Mouse (Mus musculus): ENCODE measurements around the gene Sema7a.

Sema7a gene

DNA sequence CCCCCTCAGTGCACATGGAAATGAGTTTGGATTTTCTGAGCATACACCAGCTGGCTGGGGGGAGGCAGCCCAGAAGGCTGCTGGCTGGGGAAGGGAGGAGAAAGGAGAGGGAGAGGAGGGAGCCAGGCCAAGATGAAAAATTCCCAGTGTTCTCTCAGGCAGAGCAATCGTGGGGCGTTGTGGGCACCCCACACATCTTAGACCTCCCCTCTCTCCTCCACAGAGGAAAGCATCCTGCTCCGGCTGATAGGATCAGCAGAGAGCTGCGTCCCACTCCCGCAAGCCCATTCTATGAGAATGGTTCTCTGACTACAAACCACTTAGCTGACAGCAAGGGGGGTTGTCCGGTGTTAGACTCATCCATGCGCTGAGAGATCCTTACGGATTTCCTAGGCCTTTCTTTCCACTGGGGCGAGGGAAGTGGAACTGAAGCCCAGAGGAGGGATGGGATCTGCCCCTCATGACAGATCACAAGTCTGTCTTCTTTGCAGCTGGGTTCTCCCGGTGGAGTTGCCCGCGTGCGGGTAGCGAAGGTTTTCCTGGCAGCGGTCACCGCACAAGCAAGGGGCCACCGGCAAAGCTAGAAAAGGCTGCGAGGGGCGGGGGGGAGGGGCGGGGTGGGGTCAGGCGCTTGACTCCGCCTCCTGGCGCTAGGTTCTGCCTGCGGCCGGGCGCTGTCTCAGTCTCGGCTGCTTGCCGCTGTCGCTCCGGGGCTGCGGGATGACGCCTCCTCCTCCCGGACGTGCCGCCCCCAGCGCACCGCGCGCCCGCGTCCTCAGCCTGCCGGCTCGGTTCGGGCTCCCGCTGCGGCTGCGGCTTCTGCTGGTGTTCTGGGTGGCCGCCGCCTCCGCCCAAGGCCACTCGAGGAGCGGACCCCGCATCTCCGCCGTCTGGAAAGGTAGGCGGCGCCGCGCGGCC lies at the start of gene Sema7a:
TSS of gene Sema7a (plus strand) at position 682 of the 918 bp plus-strand sequence.
- peak; percentile 48 to 71 for DNase-seq (ENCODE audit: low spot score in 2 of 2)

DNA sequence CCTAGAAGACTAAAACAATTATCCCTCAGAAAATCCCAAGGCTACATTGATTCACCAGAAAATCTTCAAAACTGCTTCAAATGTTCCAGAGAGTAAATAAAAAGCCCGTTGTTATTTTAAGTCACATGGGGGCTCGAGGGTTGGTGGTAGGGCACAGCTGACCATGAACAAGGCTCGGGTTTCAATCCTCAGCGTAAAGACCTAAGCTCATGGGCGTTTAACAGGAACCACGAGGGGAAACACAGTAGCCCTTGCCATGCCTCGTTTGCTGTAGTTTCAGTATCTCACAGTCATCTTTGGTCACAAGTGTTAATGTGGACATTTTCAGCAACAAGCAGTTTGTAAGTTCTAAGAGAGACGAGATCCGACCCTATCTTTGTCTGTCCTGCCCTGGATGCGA lies 39.4 kb upstream of the Sema7a start:
- no peak for DNase-seq (ENCODE audit: low spot score in 2 of 2)

DNA sequence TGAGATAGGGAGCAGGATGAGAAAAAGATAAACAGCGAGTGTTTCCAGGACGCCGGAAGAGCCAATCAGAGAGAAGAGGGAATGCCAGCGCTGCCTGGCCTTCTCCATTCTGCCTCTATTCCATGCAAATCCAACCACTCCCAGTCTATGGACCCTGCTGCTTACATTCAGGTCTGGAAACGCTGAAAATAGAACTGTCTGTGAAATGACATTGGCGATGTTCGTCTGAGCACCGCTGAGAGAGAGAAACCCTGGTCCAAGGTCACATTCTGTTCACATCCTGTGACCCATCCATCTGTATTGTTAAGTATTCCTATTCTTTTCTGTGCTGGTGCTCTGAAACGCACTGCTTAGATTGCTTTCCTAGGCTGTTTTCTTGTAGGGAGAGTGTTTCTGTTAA lies 38.7 kb upstream of the Sema7a start:
- no peak for DNase-seq (ENCODE audit: low spot score in 2 of 2)

DNA sequence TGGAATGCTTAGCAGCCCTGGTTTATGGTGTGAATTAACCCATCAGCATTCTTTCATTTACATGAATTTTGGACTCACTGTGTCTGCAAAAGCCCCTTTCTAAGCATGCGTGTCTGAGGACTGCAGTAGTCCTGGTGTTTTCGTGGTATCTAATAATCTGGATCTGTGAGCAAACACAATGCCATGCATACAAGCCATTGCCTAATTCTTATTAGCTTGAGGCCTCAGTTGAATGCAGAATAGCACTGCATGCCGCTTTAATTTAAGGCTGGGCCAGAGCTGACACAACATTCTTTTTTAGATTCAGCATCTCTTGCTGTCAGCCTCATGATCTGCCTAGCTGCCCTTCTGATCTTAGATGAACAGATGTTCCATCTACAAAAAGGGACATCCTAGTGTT lies 38.3 kb upstream of the Sema7a start:
- DNase-seq (ENCODE audit: low spot score in 2 of 2): no peak

DNA sequence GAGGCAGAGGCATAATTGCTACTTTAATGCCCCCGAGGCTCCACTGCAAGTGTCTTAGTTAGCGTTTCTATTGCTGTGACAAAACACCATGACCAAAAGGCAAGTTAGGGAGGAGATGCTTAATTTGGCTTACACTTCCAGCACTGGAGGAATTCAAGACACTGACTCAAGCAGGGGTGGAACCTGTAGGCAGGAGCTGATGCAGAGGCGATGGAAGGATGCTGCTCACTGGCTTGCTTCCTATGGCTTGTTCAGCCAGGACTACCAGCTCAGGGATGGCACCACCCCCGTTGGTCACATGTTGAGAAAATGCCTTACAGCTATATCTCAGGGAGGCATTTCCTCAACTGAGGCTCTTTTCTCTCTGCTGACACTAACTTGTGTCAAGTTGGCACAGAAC lies 37.8 kb upstream of the Sema7a start:
- DNase-seq (ENCODE audit: low spot score in 2 of 2): no peak

DNA sequence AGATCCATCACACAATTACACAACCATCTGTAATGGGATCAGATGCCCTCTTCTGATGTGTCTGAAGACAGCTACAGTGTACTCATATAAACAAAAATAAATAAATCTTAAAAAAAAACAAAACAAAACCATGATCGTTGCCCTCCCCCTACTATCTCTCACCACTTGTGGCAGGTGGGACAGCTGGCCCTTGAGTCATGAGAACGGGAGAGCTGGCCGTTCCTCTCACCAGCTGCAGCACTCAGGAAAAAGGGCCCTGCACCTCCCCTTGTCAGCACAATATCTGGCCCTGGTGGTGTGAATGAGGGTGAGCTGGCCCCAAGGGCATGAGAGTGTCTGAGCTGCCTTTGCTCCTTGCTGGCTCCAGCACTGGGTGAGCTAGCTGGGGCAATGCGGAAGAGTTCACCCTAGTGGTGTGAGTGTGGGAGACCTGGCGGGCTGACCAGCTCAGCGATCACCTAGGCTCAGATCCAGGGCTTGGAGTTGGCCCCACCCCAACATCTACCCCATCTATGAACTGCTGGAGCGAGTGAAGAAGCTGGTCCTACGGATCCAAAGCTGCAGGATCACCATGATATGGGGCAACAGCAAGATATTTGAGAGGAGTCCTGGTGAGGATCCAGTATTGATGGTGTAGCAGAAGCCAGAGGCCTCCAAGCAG lies 36.2 kb upstream of the Sema7a start:
- DNase-seq (ENCODE audit: low spot score in 2 of 2): no peak

DNA sequence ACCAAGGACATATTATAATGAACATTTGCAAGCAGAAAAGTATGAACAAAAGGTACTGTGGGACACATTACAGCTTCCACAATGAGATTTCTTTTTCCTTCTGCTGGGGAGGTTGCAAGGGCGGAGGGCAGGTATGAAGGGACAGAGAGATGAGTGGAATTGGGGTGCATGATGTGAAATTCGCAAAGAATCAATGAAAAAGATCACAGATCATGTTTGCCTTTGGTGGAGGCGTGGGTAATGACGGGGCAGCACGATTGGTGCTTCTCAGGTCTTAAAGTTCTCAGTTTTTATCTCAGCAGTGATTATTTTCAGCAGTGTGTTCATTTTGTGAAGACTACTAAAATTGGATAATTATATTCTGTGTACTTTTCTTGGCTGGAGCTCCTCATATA lies 35.7 kb upstream of the Sema7a start:
- no peak for DNase-seq (ENCODE audit: low spot score in 2 of 2)

DNA sequence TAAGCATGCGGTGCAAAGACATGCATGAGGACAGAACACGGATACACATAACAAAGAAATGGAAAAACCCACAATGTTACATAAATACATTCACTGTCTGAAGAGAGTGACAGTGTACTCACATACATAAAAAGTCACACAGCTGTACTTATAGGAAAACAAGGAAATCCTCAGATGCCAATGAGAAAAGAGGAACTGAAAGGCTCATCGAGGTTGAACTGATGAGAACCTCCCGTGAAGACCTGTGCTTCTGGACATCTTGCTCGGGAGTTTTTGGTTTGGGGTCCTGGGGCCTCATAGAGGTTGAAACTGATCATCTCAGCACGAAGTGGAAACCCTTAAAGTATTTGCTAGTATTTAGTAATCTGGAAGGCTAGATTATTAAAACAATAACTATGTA lies 32.7 kb upstream of the Sema7a start:
- DNase-seq (ENCODE audit: low spot score in 2 of 2): no peak

DNA sequence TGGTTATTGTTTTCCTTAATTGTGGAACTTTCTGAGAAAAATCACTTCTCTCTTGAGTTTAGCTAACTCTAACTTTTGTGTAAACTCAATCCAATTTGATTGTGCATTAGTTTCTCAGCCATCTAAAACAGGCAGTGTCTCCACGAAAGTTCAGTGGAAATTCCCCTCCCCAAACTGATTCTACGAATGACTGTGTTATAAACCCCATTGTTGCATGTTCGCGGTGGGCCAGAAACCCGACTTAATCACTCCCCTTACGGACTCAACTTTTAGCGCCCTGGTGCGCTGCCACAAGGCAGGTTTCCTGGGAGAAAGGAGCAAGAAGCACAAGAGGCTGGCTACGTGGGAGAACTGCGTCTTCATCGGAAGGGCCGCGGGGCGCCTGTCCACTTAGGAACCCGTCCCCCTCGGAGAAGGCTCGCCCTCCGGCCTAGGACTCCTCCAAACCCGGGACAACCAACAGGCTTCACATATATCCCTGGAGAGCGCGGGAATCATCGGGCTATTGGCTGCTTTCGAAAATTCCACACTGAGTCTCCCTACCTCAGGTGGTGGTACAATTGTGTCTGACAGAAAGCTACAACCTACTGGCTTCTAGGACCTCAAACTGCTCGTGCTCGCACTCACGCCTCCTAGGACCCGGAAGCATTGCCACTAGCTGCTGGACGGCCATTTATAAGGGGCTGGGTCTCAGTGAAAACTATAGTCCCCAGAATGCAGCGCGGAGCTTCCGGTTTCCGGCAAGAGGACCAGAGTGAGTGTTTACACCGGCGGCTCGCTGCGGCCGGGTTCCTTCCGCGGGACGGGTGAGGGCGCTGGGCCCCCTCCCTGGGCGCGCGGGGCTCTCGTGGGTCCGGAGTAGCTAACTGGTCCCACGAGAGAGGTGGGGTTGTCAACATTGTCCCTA lies 29.4 kb upstream of the Sema7a start, which contains the start of gene Ubl7:
TSS of gene Ubl7 (plus strand) at position 726 of the 907 bp plus-strand sequence.
- DNase-seq (ENCODE audit: low spot score in 2 of 2): peak; percentile 79 to 92

DNA sequence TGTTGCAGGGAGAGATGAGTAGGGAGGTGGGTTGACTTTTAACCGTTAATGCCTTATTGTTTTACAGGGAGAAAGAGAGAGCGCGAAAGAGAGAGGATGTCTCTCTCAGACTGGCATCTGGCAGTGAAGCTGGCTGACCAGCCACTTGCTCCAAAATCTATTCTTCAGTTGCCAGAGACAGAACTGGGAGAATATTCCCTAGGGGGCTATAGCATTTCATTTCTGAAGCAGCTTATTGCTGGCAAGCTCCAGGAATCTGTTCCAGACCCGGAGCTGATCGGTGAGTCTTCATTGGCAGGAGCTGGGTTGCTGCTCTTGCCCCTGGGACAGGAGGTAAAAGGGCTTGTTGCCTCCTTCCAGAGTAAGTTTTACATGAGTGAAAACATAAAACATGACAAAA lies 27.3 kb upstream of the Sema7a start:
- DNase-seq (ENCODE audit: low spot score in 2 of 2): no peak

DNA sequence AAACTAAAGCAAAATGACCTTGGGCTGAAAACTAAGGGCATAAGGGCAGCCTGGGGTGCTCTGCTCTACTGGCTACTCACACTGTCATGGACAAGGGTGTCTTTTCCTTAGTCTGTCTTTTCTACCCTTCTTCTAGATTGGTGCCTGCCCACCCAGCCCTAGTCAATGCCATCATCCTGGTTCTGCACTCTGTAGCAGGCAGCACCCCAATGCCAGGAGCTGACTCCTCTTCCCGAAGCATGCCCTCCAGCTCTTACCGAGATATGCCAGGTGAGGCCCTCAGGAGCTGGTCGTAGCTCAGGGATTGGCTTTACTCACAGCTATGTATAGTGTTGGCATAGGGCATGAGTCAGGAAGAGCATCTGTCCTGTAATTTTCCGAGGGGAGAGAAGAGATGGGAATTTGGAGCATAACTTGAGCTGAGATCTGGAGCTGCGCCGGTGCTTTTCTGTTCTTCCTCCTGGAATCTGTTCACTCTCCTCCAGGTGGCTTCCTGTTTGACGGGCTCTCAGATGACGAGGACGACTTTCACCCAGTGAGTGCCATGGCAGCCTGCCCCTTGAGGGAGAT lies 18.3 kb upstream of the Sema7a start:
- DNase-seq (ENCODE audit: low spot score in 2 of 2): no peak

DNA sequence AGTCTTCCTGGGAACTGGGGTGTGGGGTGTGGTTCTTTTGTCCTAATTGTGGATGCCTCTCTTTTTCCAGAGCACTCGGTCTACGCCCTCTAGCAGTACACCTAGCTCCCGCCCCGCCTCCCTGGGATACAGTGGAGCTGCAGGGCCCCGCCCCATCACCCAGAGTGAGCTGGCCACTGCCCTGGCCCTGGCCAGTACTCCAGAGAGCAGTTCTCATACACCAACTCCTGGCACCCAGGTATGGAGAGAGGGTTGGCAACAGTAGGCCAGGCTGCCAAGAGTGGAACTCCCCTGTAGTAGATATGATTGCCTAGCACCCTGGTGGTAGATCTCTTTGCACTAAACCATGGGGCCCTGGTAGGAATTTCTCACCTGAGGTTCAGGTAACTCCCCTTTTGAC lies 17.5 kb upstream of the Sema7a start:
- DNase-seq (ENCODE audit: low spot score in 2 of 2): no peak

DNA sequence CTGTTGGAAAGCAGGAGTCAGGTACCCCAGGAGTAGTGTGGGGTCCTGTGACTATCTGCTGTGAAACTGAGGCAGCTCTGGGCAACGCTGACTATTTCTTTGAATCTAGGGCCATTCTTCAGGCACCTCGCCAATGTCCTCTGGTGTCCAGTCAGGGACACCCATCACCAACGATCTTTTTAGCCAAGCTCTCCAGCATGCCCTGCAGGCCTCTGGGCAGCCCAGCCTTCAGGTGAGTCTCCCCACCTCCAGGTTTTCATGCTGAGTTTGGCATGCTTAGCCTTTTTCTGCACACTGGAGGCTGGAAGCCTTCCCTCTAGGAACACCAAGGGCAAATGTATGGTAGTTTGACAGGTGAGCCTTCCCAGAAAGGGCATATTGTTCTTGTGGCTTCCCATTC lies 16.9 kb upstream of the Sema7a start:
- DNase-seq (ENCODE audit: low spot score in 2 of 2): no peak

DNA sequence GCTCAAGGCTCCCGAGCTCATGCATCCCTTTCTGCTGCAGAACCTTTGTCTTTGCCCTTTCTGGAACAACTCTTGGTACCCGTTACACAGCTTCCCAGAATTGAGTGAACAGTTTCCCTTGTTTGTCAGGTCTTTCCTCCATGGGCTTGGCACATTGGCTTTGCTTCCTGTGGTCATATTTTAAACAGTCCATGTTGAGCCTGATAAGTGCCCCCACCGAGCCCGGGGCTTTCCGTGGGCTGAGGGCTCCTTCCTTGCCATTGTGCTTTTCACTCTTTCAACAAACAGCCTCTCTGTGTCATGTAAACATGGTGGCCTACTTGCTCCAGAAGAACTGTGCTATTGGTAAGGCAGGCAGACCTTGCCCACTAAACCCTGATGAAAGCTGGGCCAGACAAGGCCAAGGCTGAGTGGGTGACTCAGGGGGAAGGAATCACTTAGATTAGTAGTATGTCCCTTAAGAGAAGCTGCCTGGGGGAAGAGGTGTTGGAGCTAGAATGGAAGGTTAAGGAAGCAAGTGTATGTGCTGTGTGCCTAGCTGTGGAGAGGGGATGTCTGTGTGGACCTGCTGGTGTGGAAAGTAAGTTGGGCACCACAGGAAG lies 8.6 kb upstream of the Sema7a start:
- no peak for DNase-seq (ENCODE audit: low spot score in 2 of 2)

DNA sequence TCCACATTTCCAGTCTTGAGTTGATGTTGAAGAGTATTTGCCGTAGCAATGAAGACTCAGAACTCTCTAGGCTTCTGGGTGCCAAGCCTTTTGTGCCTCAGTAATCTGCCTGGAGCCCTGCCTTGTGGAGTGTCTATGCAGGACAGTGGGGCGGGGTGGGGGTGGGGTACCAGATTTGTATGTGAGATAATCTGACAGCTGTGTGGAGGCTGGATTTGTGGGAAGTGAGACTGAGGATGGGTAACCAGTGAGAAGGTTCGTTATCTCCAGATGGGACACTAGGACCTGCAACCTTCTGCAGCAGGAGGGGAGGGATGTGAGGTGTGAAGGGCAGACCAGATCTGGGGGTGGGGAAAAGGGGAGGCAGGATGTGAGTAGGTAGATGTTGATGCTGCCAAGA lies 7.7 kb upstream of the Sema7a start:
- no peak for DNase-seq (ENCODE audit: low spot score in 2 of 2)

DNA sequence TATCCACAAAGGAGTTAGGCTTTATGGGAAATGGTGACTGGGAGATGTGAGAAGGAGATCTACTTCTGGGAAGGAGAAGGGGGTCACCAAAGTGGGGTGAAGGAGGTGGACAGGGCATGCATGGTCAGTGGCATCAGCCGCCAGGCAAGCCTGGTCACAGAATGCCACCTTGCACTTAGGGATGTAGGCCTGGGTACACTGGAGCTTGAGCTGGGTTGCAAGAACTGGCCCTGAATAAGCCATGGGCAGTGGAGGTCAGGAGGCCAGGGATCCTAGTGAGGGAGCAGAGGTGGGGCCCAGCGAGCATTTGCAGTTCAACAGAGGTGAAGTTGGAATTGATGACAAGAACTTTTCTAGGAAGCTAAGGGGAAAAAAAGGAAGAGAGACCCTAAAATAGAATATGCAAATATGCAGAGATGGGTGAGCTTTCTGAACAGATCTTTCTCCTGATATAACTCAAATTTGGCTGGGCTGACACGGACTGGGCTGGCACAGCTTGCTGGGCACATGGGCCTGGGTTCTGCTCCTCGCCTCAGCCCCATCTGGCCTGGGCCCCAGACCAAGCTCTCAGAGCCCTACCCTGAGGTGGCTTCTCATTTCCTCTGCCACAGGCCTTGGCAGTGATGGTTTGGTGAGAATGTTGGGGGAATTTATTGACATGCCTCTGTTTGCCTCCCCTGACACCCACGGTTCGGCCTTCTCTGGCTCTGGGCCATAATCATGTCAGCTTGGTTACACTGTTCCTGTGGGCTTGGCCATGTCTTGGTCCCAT lies 6.9 kb upstream of the Sema7a start:
- DNase-seq (ENCODE audit: low spot score in 2 of 2): no peak

DNA sequence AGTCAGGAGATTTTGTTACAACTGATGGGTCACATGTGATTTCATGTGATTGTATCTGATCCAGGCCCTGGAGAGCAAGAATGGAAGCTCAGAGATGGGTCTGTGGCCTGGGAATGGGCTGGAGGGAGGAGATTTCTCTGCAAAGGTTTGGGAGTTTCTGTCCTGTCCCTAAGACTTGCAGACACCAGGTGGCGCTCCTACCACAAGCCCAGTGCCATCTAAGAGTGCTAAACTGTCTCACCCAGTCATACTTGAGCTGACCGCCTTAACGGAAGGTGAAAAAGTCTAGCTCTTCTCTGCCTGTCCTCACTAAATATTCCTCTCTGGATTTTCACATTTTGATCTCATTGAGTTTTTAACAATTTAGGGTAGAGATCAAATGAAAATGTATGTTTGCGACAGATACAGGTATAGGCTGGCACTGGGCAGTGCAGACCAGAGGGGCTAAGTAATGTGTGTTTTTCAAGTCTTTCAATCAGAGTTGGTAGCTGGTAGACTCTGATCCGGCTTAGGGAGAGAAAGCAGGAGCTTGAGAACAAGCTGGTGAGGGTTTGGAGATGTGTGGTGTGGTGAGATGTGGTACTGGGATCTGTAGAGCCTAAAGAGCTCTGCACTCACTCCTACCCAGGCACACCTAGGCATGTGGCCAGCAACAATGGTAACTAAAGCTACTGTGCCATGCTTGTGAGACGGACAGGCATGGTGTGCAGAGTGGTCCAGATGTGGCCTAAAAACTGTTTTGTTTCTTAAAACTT lies 4.1 kb upstream of the Sema7a start:
- peak; percentile 70 to 90 for DNase-seq (ENCODE audit: low spot score in 2 of 2)

DNA sequence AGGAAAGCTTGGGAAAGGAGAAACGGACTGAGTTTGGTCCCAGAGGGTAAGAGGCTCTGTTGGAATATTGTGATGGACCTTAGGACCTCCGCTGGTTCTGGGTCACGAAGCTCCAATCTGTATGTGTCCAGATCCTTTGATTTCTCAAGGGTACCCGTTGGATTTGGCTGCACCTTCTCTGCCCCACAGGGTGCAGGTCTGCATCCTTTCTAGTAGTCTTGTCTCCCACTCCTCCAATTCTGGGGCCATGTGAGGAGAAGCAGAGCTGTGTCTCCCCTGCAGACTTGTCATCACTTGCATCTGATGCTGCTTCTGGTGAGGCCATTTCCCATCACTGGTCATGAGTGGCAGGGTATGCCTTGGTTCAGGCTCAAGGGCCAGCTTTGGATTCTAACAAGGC lies 2.7 kb upstream of the Sema7a start:
- DNase-seq (ENCODE audit: low spot score in 2 of 2): no peak

DNA sequence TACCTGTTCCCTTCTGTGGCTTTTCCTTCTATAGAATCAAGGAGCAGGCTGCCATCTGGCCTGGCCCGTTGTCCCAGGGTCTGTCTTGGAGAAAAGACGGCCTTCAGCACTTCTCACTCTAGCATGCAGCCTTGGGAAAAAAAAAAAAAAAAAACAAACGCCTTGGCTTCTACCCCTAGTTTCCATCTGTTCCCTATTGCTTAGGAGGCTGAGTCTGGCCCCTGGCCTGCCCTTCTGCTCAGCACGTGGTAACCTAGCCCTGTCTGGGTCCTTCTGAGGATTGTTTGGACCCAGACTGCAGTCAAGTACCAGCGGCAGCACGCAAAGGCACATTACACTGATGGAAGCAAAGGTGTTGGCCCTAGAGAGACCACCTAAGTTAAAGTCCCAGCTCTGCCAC lies 2.3 kb upstream of the Sema7a start:
- no peak for DNase-seq (ENCODE audit: low spot score in 2 of 2)

Data from spleen, postnatal 10 days (tissue).